Mouse (Mus musculus): Measurements from ENCODE around the gene Atad1. TPM values are rescaled to one million over a fixed set of nuclear protein-coding genes. Genes with fewer than 3 reads are reported as not detected.
"Not testable (repeated sequence)": the region's sequence is repeated elsewhere in the genome, so short reads cannot be mapped to it uniquely, and the experiment has no call there.

Gene Atad1
- total RNA-seq (2021) = 10 to 100 TPM; 66.0 to 88.3 TPM
- long read RNA-seq, experiment 1, transcript Atad1-203 (10 exons, 3,771 nt) = major isoform, 51 of 64 reads
- long read RNA-seq, experiment 1, partial matches to known transcripts = 6 of 64 reads
- long read RNA-seq, experiment 1, other reads (novel, unspliced or antisense) = 7 of 64 reads
- long read RNA-seq, experiment 2, transcript Atad1-203 (10 exons, 3,771 nt) = major isoform, 18 of 21 reads
- long read RNA-seq, experiment 2, partial matches to known transcripts = 2 of 21 reads
- long read RNA-seq, experiment 2, other reads (novel, unspliced or antisense) = 1 of 21 reads

DNA sequence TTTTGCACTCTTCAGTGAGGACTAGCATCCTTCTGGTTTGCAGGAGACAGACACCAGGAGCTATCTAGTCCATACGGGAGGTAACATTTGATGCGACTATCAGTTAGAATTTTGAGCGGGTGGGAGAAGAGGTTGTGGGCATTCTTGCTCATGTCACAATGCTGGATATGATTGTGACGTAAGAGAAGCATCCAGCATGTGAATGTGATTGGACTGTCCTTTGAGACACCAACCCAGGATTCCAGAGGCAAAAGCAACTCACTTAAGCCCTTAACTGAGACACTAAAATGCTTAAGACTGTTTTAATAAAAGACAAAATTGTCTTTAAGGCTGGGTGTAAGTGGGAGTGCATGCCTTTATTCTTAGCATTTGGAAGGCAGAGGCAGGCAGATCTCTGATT lies at the start of gene Atad1:
Gene Atad1 (minus strand): TSS at position 101 of the 400 bp plus-strand sequence.
- no peak for DNase-seq

DNA sequence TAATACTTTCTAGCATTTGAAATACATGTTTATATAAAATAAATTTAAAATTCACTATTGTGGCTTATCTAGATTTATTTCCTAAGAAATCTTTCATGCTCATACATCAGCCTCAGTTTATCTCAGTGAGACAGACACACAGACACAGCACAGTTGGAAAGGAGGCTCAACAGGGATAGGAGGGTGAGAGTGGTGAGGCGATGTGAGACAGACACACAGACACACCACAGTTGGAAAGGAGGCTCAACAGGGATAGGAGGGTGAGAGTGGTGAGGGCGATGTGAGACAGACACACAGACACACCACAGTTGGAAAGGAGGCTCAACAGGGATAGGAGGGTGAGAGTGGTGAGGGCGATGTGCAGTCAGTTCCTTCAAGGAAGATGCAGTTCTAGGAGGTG lies 48.4 kb upstream of the Atad1 start:
- not testable (repeated sequence) for DNase-seq

DNA sequence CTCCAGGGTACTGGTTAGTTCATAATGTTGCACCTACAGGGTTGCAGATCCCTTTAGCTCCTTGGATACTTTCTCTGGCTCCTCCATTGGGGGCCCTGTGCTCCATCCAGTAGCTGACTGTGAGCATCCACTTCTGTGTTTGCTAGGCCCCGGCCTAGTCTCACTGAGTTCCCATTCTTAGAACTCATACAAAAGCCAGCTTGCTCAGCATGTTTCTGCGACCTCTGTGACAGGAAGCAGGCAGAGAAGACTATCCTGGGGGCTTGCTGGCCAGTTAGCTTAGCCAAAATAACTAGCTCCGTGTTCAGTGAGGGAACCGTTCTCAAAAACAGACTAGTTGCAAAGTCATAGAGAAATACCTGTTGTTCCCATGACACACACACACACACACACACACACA lies 47.8 kb upstream of the Atad1 start:
- not testable (repeated sequence) for DNase-seq

DNA sequence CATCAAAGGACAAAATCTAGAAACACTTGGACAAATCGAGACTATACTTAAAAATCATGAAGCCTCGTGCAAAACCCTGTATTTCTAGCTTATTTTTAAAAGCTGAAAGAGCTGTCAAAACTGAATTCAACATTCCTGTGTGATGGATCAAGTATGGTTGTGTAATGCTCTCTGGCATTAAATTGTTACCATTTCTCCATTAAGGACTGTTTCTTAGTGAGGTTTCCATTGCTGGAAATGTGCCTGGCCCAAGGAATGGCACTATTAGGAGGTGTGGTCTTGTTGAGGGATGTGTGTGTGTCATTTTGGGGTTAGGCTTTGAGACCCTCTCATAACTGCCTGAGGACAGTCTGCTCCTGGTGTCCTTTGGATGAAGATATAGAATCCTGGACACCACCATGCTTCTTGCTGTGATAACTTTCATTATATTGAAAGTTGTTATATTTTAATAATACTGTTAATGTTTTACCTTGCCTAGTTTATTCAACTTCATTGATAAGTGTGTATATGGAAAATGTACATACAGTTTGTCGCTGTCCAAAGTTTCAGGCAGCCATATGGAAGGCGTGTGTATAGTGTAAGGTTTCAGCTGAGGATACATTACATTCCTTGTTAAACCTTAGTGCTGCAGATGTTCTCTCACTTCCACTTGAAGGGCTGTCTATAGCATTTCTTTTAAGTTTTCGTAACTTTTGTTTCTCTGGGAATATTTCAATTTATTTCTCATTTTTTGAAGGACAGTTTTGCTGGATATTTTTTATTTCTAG lies 41.9 kb upstream of the Atad1 start:
- no peak for DNase-seq

GRCm38 (mm10) chr19:32779131-32779530 lies 39.5 kb upstream of the Atad1 start:
- no peak for DNase-seq

DNA sequence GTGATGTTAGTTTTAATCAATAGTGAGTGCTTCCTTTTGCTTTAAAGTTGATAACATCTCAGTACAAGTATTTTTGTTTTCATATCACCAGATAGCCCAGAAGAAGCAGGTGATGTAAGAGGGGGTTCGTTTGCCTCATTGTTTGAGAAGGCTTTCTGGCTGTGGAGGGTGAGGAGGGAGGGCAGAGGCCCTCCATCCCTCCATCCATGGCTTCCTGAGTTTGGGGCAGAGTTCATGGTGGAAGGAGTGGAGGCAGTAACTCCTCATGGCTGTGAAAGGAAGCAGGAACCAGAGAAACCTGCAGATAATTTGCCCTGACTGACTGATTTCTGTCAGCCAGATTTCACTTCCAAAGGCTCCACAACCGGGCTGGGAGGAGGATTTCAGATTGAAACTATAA lies 38.8 kb upstream of the Atad1 start:
- no peak for DNase-seq

GRCm38 (mm10) chr19:32762493-32762892 lies 22.9 kb upstream of the Atad1 start:
- DNase-seq = no peak

- DNase-seq = no peak
Observed at GRCm38 (mm10) chr19:32761162-32761561, 21.6 kb upstream of the Atad1 start.

DNA sequence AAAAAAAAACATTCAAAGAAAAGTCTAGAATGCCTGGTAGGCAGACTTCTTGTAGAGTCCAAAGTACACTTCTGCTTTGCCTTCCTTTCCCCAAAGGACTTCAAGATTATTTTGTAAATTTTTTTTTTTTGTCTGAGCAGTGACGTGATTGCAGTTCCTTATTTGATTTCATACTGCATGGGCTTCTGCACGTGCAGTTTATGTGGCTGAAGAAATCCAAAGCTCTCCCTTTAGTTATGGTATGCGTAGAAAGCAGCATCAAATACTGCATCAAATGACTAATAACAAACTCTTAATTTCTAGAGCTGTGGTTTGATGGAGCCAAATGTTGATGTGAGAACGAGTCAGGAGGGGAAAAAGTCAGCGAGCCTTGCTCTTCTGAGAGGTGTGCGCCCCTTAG lies 20.9 kb upstream of the Atad1 start:
- no peak for DNase-seq

- DNase-seq = no peak
Observed at GRCm38 (mm10) chr19:32759357-32760024, 19.9 kb upstream of the Atad1 start.

- no peak for DNase-seq
Observed at GRCm38 (mm10) chr19:32758793-32759161, 19.2 kb upstream of the Atad1 start.

- peak; percentile 61 to 73 for DNase-seq
Observed at GRCm38 (mm10) chr19:32757831-32758792, 18.5 kb upstream of the Atad1 start.

DNA sequence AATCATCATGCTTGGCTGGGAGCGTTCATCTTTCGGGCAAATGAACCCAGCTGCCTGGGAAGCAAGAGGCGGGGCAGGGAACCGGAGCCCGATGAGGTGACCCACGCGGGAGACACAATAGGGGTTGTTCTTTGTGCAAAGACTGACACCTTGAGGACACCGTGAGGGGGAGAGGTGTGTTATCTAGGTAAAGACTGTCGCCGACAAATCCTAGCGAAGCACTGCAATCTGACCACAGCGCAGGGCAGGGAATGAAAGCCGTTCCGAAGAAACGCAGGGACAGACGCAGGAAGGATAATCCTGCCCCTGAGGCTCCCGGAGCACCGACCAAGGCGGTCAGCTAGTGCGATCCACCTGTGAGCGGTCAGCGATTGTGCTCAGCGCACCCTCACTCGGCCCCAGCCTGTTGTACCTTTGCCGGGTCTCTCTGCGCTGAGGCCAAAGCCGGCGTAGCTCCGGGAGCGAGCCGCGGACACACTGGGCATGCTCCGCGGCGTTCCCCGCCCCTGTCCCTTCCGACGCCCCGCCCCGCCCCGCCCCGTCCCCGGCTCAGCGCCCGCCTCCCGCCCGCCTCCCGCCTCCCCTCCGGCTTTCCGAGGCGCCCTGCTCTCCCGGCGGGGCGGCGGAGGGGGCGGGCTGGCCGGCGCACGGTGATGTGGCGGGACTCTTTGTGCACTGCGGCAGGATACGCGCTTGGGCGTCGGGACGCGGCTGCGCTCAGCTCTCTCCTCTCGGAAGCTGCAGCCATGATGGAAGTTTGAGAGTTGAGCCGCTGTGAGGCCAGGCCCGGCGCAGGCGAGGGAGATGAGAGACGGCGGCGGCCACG lies 17.5 kb upstream of the Atad1 start, which contains the start of gene Pten:
Gene Pten (plus strand): TSS at position 598 of the 826 bp plus-strand sequence.
- DNase-seq = peak; percentile 98

- DNase-seq = no peak
Observed at GRCm38 (mm10) chr19:32756636-32756899, 17.0 kb upstream of the Atad1 start.

DNA sequence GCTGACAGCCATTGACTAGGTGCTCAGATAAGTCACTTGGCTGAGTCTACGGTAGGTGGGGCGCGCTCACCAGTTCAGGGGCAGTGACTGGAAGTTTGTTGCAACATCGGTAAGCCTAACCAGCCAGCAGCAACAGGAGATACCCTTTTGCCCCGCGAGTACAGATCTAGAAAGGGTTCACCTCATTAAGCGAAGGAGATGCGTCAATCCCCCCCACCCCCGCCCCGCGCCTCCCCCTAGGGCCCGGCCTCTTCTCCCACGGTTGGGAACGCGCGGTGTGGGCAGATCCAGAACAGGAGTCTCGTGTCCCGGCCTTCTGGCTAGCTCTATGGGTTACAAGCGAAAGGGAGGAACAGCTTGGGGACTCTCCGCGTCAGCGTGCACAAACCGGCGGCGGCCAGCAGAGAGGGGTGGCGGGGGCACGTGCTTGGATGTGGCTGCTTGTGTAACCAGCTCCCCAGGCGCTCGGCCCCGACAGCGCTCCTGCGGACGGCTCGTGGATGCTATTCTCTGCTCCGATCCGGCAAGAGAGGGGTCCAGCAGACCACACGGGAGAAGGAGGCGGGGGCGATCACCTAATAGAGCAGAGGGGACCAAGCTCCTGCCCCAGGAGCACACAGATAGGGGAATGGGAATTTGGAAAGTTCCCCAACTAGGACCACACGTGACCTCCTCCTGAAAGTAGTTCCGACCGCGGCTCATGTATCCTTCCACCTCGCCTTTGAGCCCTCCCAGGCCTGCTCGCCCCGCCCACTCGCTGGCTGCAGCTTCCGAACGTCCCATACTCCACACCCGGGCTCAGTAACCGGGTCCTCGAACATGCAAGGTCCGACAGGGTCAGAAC lies 16.4 kb upstream of the Atad1 start:
- peak; percentile 98 for DNase-seq

GRCm38 (mm10) chr19:32755104-32755791 lies 15.7 kb upstream of the Atad1 start:
- DNase-seq = no peak

- no peak for DNase-seq
Observed at GRCm38 (mm10) chr19:32754188-32755000, 14.8 kb upstream of the Atad1 start.

DNA sequence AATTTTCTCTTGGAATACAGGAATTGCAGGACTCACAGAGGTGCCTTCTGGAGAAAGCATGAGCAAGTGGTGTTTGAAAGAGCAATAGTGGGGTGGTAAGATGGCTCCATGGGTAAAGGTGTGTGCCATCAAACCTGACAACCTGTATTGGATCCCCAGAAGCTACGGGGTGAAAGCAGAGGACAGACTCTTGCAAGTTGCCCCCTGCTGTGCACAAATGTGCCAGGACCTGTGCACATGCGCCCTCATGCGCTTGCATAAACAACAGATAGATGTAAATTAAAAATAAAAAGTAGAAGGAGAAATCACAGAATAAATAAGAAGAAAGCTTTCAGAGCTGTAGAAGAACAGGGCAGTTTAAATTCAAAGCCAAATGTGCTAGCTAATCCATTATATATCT lies 13.8 kb upstream of the Atad1 start:
- DNase-seq = no peak

- DNase-seq = peak in 1 of 2 experiments; percentile 14
Observed at GRCm38 (mm10) chr19:32752357-32752756, 12.8 kb upstream of the Atad1 start.

Data from adrenal gland, postnatal 36 days (tissue).